In genomic region chr16:37539240-37539610, GRCm38 (mm10) we compare ENCODE assay signal across 8 mouse cellular contexts. TPM values are rescaled to one million over a fixed set of nuclear protein-coding genes. Genes with fewer than 3 reads are reported as not detected.
DNase-seq lines count a peak whose midpoint lies in the region; ATAC-seq and TF ChIP-seq lines count a peak whose summit lies in the region.

No protein-coding gene starts in this region.

- peak overlapping the region; percentile 82 for H3K4me2 ChIP-seq in hindbrain, embryonic 14.5 days (replicated peaks)
- H3K4me2 ChIP-seq in midbrain, embryonic 12.5 days (replicated peaks): peak overlapping the region; percentile 71

- no peak for DNase-seq in kidney, adult 2 months
- no peak for DNase-seq in kidney, postnatal 10 days
- peak; percentile 12 for DNase-seq in brain, adult 2 months (ENCODE audit: low read depth, low spot score)
- DNase-seq in hindbrain, embryonic 14.5 days (ENCODE audit: low spot score): peak; percentile 50
- DNase-seq in adrenal gland, adult 8-10 months: no peak
- DNase-seq in spleen, adult 18-20 months: no peak
- DNase-seq in layer of hippocampus, adult 9-11 months: no peak

- no peak for TF ChIP-seq CTCF in kidney, adult 2 months (conservative IDR thresholded peaks at IDR 0.05; ENCODE audit: insufficient read depth, insufficient read length, low read depth, low read length)

- no peaks in the 10 kb centered on the region for H3K9me3 ChIP-seq in hindbrain, embryonic 14.5 days (ENCODE audit: control insufficient read depth, low read length)
- H3K9me3 ChIP-seq in midbrain, embryonic 12.5 days: no peaks in the 10 kb centered on the region

- no peaks in the 10 kb centered on the region for H3K27me3 ChIP-seq in kidney, adult 2 months (replicated peaks; ENCODE audit: control insufficient read depth, insufficient read depth, low read length)
- no peaks in the 10 kb centered on the region for H3K27me3 ChIP-seq in hindbrain, embryonic 14.5 days (ENCODE audit: control insufficient read depth, insufficient read depth, low read length)
- H3K27me3 ChIP-seq in midbrain, embryonic 12.5 days: no peaks in the 10 kb centered on the region

- H3K9ac ChIP-seq in hindbrain, embryonic 14.5 days: peak overlapping the region; percentile 94
- peak overlapping the region; percentile 93 for H3K9ac ChIP-seq in midbrain, embryonic 12.5 days (replicated peaks)

- peaks cover 3% of the 10 kb centered on the region; the same call in 1 of the 2 replicates for H3K36me3 ChIP-seq in kidney, adult 2 months (ENCODE audit: control insufficient read depth, insufficient read depth, low read length)
- H3K36me3 ChIP-seq in hindbrain, embryonic 14.5 days (replicated peaks; ENCODE audit: control insufficient read depth, insufficient read depth): peaks cover 18% of the 10 kb centered on the region
- peaks cover 12% of the 10 kb centered on the region for H3K36me3 ChIP-seq in midbrain, embryonic 12.5 days

- ATAC-seq in hindbrain, embryonic 14.5 days (ENCODE audit: low FRiP score): peak; percentile 68
- peak; percentile 62 for ATAC-seq in midbrain, embryonic 12.5 days (ENCODE audit: low FRiP score, low read depth)

- H3K4me1 ChIP-seq in kidney, adult 2 months (ENCODE audit: control insufficient read depth, insufficient read depth, low read length): peaks cover 7% of the 10 kb centered on the region; the same call in 1 of the 2 replicates
- peaks cover 17% of the 10 kb centered on the region for H3K4me1 ChIP-seq in hindbrain, embryonic 14.5 days (replicated peaks; ENCODE audit: control insufficient read depth, insufficient read depth, low read length)
- H3K4me1 ChIP-seq in midbrain, embryonic 12.5 days: peaks cover 23% of the 10 kb centered on the region

- peak overlapping the region; percentile 80 for H3K4me3 ChIP-seq in kidney, adult 2 months (ENCODE audit: insufficient read depth, low read depth, low read length)
- peak overlapping the region; percentile 91 for H3K4me3 ChIP-seq in hindbrain, embryonic 14.5 days (replicated peaks; ENCODE audit: low read length)
- H3K4me3 ChIP-seq in midbrain, embryonic 12.5 days: peak overlapping the region; percentile 88

- no peak for TF ChIP-seq POLR2A in kidney, adult 2 months (IDR thresholded peaks at IDR 0.05; ENCODE audit: low read depth, low read length)

- WGBS in kidney, adult 2 months: 1% methylated on average over 22 of the region's 22 CpGs
- under 1% methylated on average over 22 of the region's 22 CpGs for WGBS in hindbrain, embryonic 14.5 days
- WGBS in midbrain, embryonic 12.5 days: under 1% methylated on average over 22 of the region's 22 CpGs

- H3K27ac ChIP-seq in kidney, adult 2 months (ENCODE audit: insufficient read depth, low read depth, low read length): peak overlapping the region; percentile 13; the same call in 1 of the 2 replicates
- peak overlapping the region; percentile 93 for H3K27ac ChIP-seq in hindbrain, embryonic 14.5 days
- H3K27ac ChIP-seq in midbrain, embryonic 12.5 days (replicated peaks): peak overlapping the region; percentile 85

RNA-seq across cellular contexts. Expression of gene Gtf2e1, which starts 0.4 kb away (rescaled TPM):
- polyA plus RNA-seq in kidney, adult 2 months (2012; rRNA removed): 4.3 and 5.6 TPM in 2 replicates
- polyA plus RNA-seq in hindbrain, embryonic 14.5 days (2014; fragmentation: Nextera tagmentation; extraction: Ambion mirVana): 29.0 and 33.4 TPM in 2 replicates
- polyA plus RNA-seq in midbrain, embryonic 12.5 days (2016; fragmentation: Nextera tagmentation; extraction: Ambion mirVana): 46.7 and 53.7 TPM in 2 replicates
- 10 to 100 TPM; 15.4 to 17.8 (median 17.0) TPM for total RNA-seq in adrenal gland, adult 8-10 months (2022)

RNA-seq across cellular contexts. Expression of gene Rabl3, which starts 0.5 kb away (rescaled TPM):
- polyA plus RNA-seq in kidney, adult 2 months (2012; rRNA removed): 3.0 and 4.2 TPM in 2 replicates
- 18.4 and 18.5 TPM in 2 replicates for polyA plus RNA-seq in hindbrain, embryonic 14.5 days (2014; fragmentation: Nextera tagmentation; extraction: Ambion mirVana)
- 35.5 and 36.2 TPM in 2 replicates for polyA plus RNA-seq in midbrain, embryonic 12.5 days (2016; fragmentation: Nextera tagmentation; extraction: Ambion mirVana)
- 10 to 100 TPM in 2 of 4 experiments, 1 to 10 TPM in 2; 9.3 to 15.2 (median 10.7) TPM for total RNA-seq in adrenal gland, adult 8-10 months (2022)

RNA-seq across cellular contexts. Expression of gene Hgd, which starts 40.7 kb away (rescaled TPM):
- 398 and 426 TPM in 2 replicates for polyA plus RNA-seq in kidney, adult 2 months (2012; rRNA removed)
- polyA plus RNA-seq in hindbrain, embryonic 14.5 days (2014; fragmentation: Nextera tagmentation; extraction: Ambion mirVana): 0.13 TPM in 1 of 2 replicates, not detected in the other
- polyA plus RNA-seq in midbrain, embryonic 12.5 days (2016; fragmentation: Nextera tagmentation; extraction: Ambion mirVana): 0.21 TPM in 1 of 2 replicates, not detected in the other
- under 1 TPM in 3 of 4 experiments, not detected in 1; 0.45 to 0.86 (median 0.52) TPM for total RNA-seq in adrenal gland, adult 8-10 months (2022)

Comparison
In these comparisons a context has a peak if more than half of its experiments do, and no peak if none do; other contexts are left out.
1. DNase-seq: peak in brain, adult 2 months (single experiment) and hindbrain, embryonic 14.5 days (single experiment); none in kidney, adult 2 months (single experiment), kidney, postnatal 10 days (single experiment), adrenal gland, adult 8-10 months (single experiment), spleen, adult 18-20 months (0 of 2) and layer of hippocampus, adult 9-11 months (single experiment).
2. H3K27ac ChIP-seq: peak in every context shown above with its lines; median percentile 93 in hindbrain, embryonic 14.5 days; 85 in midbrain, embryonic 12.5 days; 13 in kidney, adult 2 months.
3. RNA of gene Hgd, which starts 40.7 kb away (polyA plus RNA-seq): 398 to 426 TPM in kidney, adult 2 months; 0.13 TPM in hindbrain, embryonic 14.5 days and 0.21 TPM in midbrain, embryonic 12.5 days; every median in the first group is over 100 times any median in the second.
4. Peak in every context shown above with its lines, with median percentiles within 50 percentile points of each other: H3K4me3 ChIP-seq.